Mouse (Mus musculus) ovary, adult 10 weeks (tissue): ENCODE data around the gene Sowahc. TPM values are rescaled to one million over a fixed set of nuclear protein-coding genes. Genes with fewer than 3 reads are reported as not detected.

ENCODE experiments used
- polyA plus RNA-seq: library from polyadenylated mRNA; stranded (reverse); fragments of 350-450 nt; fragmentation: Illumina TruSeq; extraction: RNeasy Lipid Tissue Mini Kit (QIAGEN cat#74804); gene quantifications from one replicate; pipeline ENCODE4 v1.2.3, GENCODE M21; 2014

Sowahc gene
- polyA plus RNA-seq, result 50.3 TPM

DNA sequence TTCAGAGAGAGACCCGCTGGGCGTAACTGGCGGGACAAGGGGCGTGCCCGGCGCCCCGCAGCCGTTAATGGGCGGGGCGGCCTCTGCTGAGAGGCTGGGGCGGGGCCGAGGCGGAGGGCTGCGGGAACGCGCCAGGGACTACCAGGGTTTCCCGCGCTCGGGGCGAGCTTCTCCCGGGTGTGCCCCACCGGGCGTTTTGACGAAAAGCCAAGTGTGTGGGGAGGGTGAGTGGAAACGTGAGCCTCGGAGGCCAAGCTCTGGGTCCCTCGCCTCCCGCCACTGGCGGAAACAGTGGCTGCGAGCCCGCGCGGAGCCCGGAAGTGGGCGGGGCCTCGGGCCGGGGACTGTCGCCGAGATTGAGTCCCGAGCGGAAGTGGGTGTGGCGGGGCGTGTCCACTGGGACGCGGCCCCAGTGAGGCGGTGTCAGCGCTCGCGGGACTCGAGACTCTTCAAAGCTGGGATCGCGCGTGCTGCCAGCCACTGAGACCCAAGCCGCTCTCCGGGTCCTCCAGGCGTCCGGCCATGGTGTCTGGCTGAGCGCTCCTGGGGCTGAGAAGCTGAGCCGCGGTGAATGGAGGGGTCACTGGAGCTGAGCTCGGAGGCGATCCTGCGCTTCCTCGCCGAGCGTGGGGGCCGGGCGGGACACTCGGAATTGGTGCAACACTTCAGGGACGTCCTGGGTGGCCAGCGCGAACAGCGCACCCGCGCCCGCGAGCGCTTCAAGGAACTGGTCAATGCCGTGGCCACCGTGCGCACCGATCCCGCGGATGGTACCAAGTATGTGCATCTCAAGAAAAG is at the start of gene Sowahc, which contains the start of gene Sept10:
Gene Sowahc, plus strand, starts transcription at position 481 of the 798 bp plus-strand sequence.
Gene Sept10, minus strand, starts transcription at position 375 of the 798 bp plus-strand sequence.

Other genes starting within 250 kb of the Sowahc start
- gene Sept10, start 106 bp upstream of the Sowahc start, polyA plus RNA-seq, result 152 TPM
- gene P4ha1, start 101.3 kb downstream of the Sowahc start, polyA plus RNA-seq, result 85.3 TPM
- gene Gm10273, start 173.7 kb downstream of the Sowahc start, polyA plus RNA-seq, result 5.8 TPM
- not detected for gene Pla2g12b, start 181.7 kb downstream of the Sowahc start, polyA plus RNA-seq
- 1.2 TPM for gene Oit3, start 219.8 kb downstream of the Sowahc start, polyA plus RNA-seq